In the genomic region with DNA sequence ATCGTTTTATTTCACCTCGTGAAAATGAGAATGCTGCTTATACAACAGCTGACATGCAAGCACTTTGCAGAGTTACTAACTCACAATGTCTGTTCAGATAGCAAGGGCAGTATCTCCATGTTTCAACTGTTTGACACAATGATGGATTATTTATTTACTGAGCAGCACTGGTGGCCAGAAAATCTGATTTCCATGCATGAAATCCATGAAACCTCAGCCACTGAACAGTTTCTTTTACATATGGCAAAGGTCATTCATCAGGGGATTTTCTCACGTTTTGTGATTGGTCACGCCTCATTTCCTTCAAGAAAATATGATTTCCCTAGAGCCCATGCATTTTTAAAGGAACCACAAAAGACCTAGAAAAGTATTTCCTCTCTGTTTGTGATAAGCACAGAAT, we compare ENCODE assay signal across 18 mouse cellular contexts.
DNase-seq lines count a peak whose midpoint lies in the region; ATAC-seq lines count a peak whose summit lies in the region.
"Had no signal": no experiment of that assay in that cellular context is flagged by ENCODE, and none has a peak within 500 bp of the region (broad histone marks: within the 10 kb centered on the region; RNA-seq: fewer than 3 reads in every experiment).

No protein-coding gene starts in this region.

- peak; percentile 55; the same call in 1 of the 2 replicates for ATAC-seq in hindbrain, embryonic 14.5 days (ENCODE audit: low FRiP score)
- 0 out of 2 replicates have a peak, but pooled peaks have one; percentile 9 for ATAC-seq in midbrain, embryonic 15.5 days (replicated peaks)
- no peak for ATAC-seq in cerebellum, adult (ENCODE audit: insufficient number of reproducible peaks, low FRiP score, low TSS enrichment)
- ATAC-seq: forebrain, postnatal 0 days; intestine, embryonic 16.5 days; liver, postnatal 0 days had no signal

- H3K27me3 ChIP-seq in hindbrain, embryonic 14.5 days (ENCODE audit: control insufficient read depth, insufficient read depth, low read length), result peaks cover 34% of the 10 kb centered on the region
- H3K27me3 ChIP-seq in midbrain, embryonic 15.5 days (replicated peaks), result peaks cover 13% of the 10 kb centered on the region; the same call in 1 of the 2 replicates
- H3K27me3 ChIP-seq: limb, embryonic 15.5 days; stomach, embryonic 15.5 days had no signal

- no peaks in the 10 kb centered on the region; the same call in 1 of the 2 replicates for H3K4me1 ChIP-seq in hindbrain, embryonic 14.5 days (replicated peaks; ENCODE audit: control insufficient read depth, insufficient read depth, low read length)
- H3K4me1 ChIP-seq in midbrain, embryonic 15.5 days, result no peaks in the 10 kb centered on the region
- H3K4me1 ChIP-seq: heart, embryonic 10.5 days; limb, embryonic 15.5 days; stomach, embryonic 15.5 days had no signal

- 15% methylated on average over 4 of the region's 4 CpGs for WGBS in hindbrain, embryonic 14.5 days
- 17% methylated on average over 4 of the region's 4 CpGs for WGBS in midbrain, embryonic 15.5 days

- DNase-seq in embryo, embryonic 10 days (ENCODE audit: low spot score), result peak; percentile 78
- peak; percentile 49 for DNase-seq in embryo, embryonic 9.5 days (ENCODE audit: extremely low spot score)
- peak; percentile 67 for DNase-seq in hindbrain, embryonic 14.5 days (ENCODE audit: low spot score)
- DNase-seq in right cerebral cortex, postnatal 36 days (ENCODE audit: low spot score in 2 of 2), result no peak
- DNase-seq in layer of hippocampus, adult 9-10 months (ENCODE audit: low spot score), result no peak
- DNase-seq: cerebellum, adult 18-20 months; forebrain, postnatal 0 days; gastrocnemius, postnatal 36 days; liver, postnatal 0 days; spleen, adult 18-20 months; thymus, postnatal 25 days had no signal

- H3K9me3 ChIP-seq in hindbrain, embryonic 14.5 days (ENCODE audit: control insufficient read depth, low read length), result no peaks in the 10 kb centered on the region
- H3K9me3 ChIP-seq in midbrain, embryonic 15.5 days, result no peaks in the 10 kb centered on the region
- H3K9me3 ChIP-seq: heart, embryonic 10.5 days; limb, embryonic 15.5 days; stomach, embryonic 15.5 days had no signal

- no peak overlapping the region for H3K4me2 ChIP-seq in hindbrain, embryonic 14.5 days (replicated peaks)
- no peak overlapping the region for H3K4me2 ChIP-seq in midbrain, embryonic 15.5 days
- H3K4me2 ChIP-seq: limb, embryonic 15.5 days; stomach, embryonic 15.5 days had no signal

- no peak overlapping the region for H3K27ac ChIP-seq in hindbrain, embryonic 14.5 days
- H3K27ac ChIP-seq in midbrain, embryonic 15.5 days, result no peak overlapping the region
- H3K27ac ChIP-seq: heart, embryonic 10.5 days; limb, embryonic 15.5 days; macrophage; stomach, embryonic 15.5 days had no signal

- H3K36me3 ChIP-seq in hindbrain, embryonic 14.5 days (replicated peaks; ENCODE audit: control insufficient read depth, insufficient read depth), result no peaks in the 10 kb centered on the region
- no peaks in the 10 kb centered on the region for H3K36me3 ChIP-seq in midbrain, embryonic 15.5 days (replicated peaks)
- H3K36me3 ChIP-seq: heart, embryonic 10.5 days; limb, embryonic 15.5 days; stomach, embryonic 15.5 days had no signal

- H3K9ac ChIP-seq in hindbrain, embryonic 14.5 days, result no peak overlapping the region
- H3K9ac ChIP-seq in midbrain, embryonic 15.5 days, result no peak overlapping the region
- H3K9ac ChIP-seq: forebrain, postnatal 0 days; limb, embryonic 15.5 days; liver, postnatal 0 days; stomach, embryonic 15.5 days had no signal

- H3K4me3 ChIP-seq in hindbrain, embryonic 14.5 days (replicated peaks; ENCODE audit: low read length), result no peak overlapping the region
- no peak overlapping the region for H3K4me3 ChIP-seq in midbrain, embryonic 15.5 days
- H3K4me3 ChIP-seq: heart, embryonic 10.5 days; limb, embryonic 15.5 days; stomach, embryonic 15.5 days had no signal

Comparison
In these comparisons a context has a peak if more than half of its experiments do, and no peak if none do; other contexts are left out.
1. DNase-seq: peak in embryo, embryonic 10 days (single experiment), embryo, embryonic 9.5 days (single experiment) and hindbrain, embryonic 14.5 days (single experiment); none in right cerebral cortex, postnatal 36 days (0 of 2) and layer of hippocampus, adult 9-10 months (single experiment).